Mouse (Mus musculus) thymus, adult 2 months (tissue): ENCODE data around the gene Ube2s. TPM values are rescaled to one million over a fixed set of nuclear protein-coding genes. Genes with fewer than 3 reads are reported as not detected.
"Not testable (repeated sequence)": the region's sequence is repeated elsewhere in the genome, so short reads cannot be mapped to it uniquely, and the experiment has no call there.

ENCODE experiments used
- DNase-seq: peaks from one replicate; pipeline ENCODE4 v3.0.0; 2021
- H3K27ac ChIP-seq: fragments of 200-500 bp; 2 replicates; pipeline ENCODE4 v1.5.1; 2012; ENCODE audit warnings: low read length, control low read depth; ENCODE audit not compliant: control insufficient read depth, insufficient read depth
- H3K27me3 ChIP-seq: fragments of 200-500 bp; 2 replicates; pipeline ENCODE4 v1.6.1; 2012; ENCODE audit warnings: mild to moderate bottlenecking, low read length, moderate library complexity, mixed read lengths; ENCODE audit not compliant: control insufficient read depth, insufficient read depth
- H3K36me3 ChIP-seq: fragments of 200-500 bp; 2 replicates; pipeline ENCODE4 v1.6.1; 2012; ENCODE audit warnings: mild to moderate bottlenecking, low read length, moderate library complexity; ENCODE audit not compliant: control insufficient read depth, insufficient read depth
- H3K4me1 ChIP-seq: fragments of 200-500 bp; replicated peaks from 2 replicates; pipeline ENCODE4 v1.6.1; 2012; ENCODE audit warnings: low read length; ENCODE audit not compliant: control insufficient read depth, insufficient read depth
- H3K4me3 ChIP-seq: fragments of 200-500 bp; 2 replicates; pipeline ENCODE4 v1.5.1; 2012; ENCODE audit warnings: mild to moderate bottlenecking, low read length, control low read depth, moderate library complexity; ENCODE audit not compliant: control insufficient read depth, insufficient read depth
- CTCF ChIP-seq: fragments of 200-500 bp; IDR thresholded peaks from 2 replicates; pipeline ENCODE4 v1.5.1; 2012; ENCODE audit warnings: mild to moderate bottlenecking, control low read depth, low read length, moderate library complexity, borderline replicate concordance; ENCODE audit not compliant: control insufficient read depth, poor library complexity, insufficient read depth; ENCODE audit errors: extremely low read depth
- POLR2A ChIP-seq: fragments of 200-500 bp; IDR thresholded peaks from 2 replicates; pipeline ENCODE4 v1.6.1; 2012; ENCODE audit warnings: mild to moderate bottlenecking, low read length, control low read depth, moderate library complexity; ENCODE audit not compliant: control insufficient read depth, poor library complexity, insufficient read depth; ENCODE audit errors: extremely low read depth
- WGBS: fragments of 180-500 bp; shearing (Covaris S2); methylation state at CpG from one replicate; pipeline ENCODE4 v1.1.7; 2018; 5-methylcytosine and 5-hydroxymethylcytosine counted together
- polyA plus RNA-seq: library from polyadenylated mRNA; depleted of rRNA; stranded (reverse); fragments of >200 nt; gene quantifications from 2 replicates; pipeline ENCODE4 v1.2.3, GENCODE M21; 2012

Gene Ube2s
- polyA plus RNA-seq, 1 experiment = 970 TPM

DNA sequence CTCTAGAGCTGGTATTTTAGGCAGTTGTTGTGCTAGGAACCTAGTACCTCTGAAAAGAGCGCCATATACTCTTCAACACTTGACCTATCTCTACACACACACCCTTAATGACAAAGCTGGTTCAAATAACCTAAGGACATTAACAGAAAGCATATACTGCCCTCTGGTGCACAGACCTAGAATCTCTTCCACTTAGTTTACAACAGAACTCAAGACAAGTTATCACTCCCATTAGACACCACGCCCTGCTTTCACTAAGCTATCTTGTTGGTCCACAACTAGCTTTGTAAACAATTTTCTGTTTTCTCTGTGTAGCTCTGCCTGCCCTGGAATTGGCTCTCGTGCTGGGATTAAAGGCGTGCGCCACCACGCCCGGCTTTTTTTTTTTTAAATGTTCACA lies 5.7 kb downstream of the Ube2s start:
- H3K27ac ChIP-seq = no peak overlapping the region
- peaks cover 42% of the 10 kb centered on the region for H3K36me3 ChIP-seq
- H3K4me1 ChIP-seq = peaks cover 11% of the 10 kb centered on the region
- TF ChIP-seq CTCF = no peak
- no peak for TF ChIP-seq POLR2A
- peak; percentile 27 for DNase-seq
- 95% methylated on average over 7 of the region's 7 CpGs for WGBS
- H3K4me3 ChIP-seq = no peak overlapping the region
- H3K27me3 ChIP-seq = no peaks in the 10 kb centered on the region

- H3K36me3 ChIP-seq = peaks cover 36% of the 10 kb centered on the region
- TF ChIP-seq POLR2A (no peak), CTCF (no peak)
- no peaks in the 10 kb centered on the region for H3K4me1 ChIP-seq
- no peaks in the 10 kb centered on the region for H3K27me3 ChIP-seq
- DNase-seq = no peak
- H3K4me3 ChIP-seq = no peak overlapping the region
- no peak overlapping the region for H3K27ac ChIP-seq
Observed at GRCm38 (mm10) chr7:4802247-4802646, 10.1 kb downstream of the Ube2s start.

- DNase-seq = peak; percentile 18
Observed at GRCm38 (mm10) chr7:4795767-4796433, 16.5 kb downstream of the Ube2s start.

DNA sequence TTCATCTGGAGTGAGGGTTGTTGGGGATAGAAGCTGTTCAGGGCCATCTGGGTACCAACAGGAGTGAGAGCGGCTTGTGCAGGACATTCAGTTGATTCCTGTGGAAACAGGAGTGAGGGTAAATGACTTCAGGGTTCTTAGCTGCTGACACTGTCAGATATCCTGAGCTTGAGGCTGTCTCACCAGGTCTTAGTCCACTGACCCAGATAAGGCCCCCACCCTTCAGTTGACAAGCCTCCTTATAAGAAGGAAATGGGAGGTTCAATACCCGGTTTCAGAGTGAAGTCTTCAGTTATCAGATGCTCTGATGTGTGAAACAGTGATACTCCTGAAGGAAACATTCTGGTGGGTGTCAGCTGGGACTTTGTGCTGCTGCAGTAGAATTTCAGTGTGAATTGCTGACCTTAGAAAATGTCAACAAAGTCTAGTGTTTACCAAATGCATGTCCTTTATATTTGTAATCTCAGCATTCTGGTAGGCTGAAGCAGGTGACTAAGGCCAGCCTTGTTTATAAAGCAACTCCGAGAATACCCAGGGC lies 17.7 kb downstream of the Ube2s start:
- Histone ChIP-seq H3K4me3 (no peak overlapping the region), H3K36me3 (peaks cover 43% of the 10 kb centered on the region), H3K4me1 (peaks cover 10% of the 10 kb centered on the region), H3K27ac (no peak overlapping the region), H3K27me3 (no peaks in the 10 kb centered on the region; the same call in 1 of the 2 replicates)
- DNase-seq = no peak
- TF ChIP-seq CTCF (no peak), POLR2A (no peak)
- 68% methylated on average over 3 of the region's 3 CpGs for WGBS

More at GRCm38 (mm10) chr7:4795767-4796433, 16.5 kb downstream of the Ube2s start:
- H3K27ac ChIP-seq = no peak overlapping the region
- peaks cover 8% of the 10 kb centered on the region for H3K4me1 ChIP-seq
- H3K27me3 ChIP-seq = no peaks in the 10 kb centered on the region
- peaks cover 43% of the 10 kb centered on the region for H3K36me3 ChIP-seq
- WGBS = 86% methylated on average over 7 of the region's 7 CpGs
- no peak overlapping the region for H3K4me3 ChIP-seq
- TF ChIP-seq POLR2A (no peak), CTCF (no peak)

GRCm38 (mm10) chr7:4793674-4794073 lies 18.7 kb downstream of the Ube2s start:
- Histone ChIP-seq H3K4me1 (peaks cover 19% of the 10 kb centered on the region), H3K4me3 (peak overlapping the region; percentile 94), H3K27me3 (no peaks in the 10 kb centered on the region; the same call in 1 of the 2 replicates), H3K36me3 (peaks cover 43% of the 10 kb centered on the region), H3K27ac (no peak overlapping the region)
- 47% methylated on average over 4 of the region's 4 CpGs for WGBS
- DNase-seq = no peak
- TF ChIP-seq POLR2A = no peak
- TF ChIP-seq CTCF = no peak

DNA sequence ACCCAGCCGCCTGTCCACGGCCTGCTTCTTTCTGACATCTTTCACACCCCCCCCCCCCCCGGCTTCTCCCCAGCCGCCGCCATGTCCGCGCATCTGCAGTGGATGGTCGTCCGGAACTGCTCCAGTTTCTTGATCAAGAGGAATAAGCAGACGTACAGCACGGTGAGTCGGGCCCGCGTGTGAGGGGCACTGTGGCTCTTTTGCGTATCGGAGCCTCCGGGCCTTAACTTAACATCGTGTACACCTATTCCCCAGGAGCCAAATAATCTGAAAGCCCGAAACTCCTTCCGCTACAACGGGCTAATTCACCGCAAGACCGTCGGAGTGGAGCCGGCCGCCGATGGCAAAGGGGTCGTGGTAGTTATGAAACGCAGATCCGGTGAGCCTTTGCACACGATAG lies 19.1 kb downstream of the Ube2s start:
- H3K27me3 ChIP-seq = not testable (repeated sequence)
- H3K4me1 ChIP-seq = peaks cover 23% of the 10 kb centered on the region
- under 1% methylated on average over 31 of the region's 31 CpGs for WGBS

More for the DNA sequence above, 19.1 kb downstream of the Ube2s start:
- not testable (repeated sequence) for DNase-seq, H3K27ac ChIP-seq
- Histone ChIP-seq H3K36me3 (peaks cover 40% of the 10 kb centered on the region), H3K4me3 (peak overlapping the region; percentile 94)
